Mouse (Mus musculus) erythroblast, adult 5-6 weeks (primary cell): Measurements from ENCODE around the gene Hoxd8. TPM values are rescaled to one million over a fixed set of nuclear protein-coding genes. Genes with fewer than 3 reads are reported as not detected.

ENCODE experiments used
- ATAC-seq: replicated peaks from 2 replicates; pipeline ENCODE4 v1.8.0; 2016; ENCODE audit warnings: moderate number of reproducible peaks, mild to moderate bottlenecking, moderate TSS enrichment, inconsistent platforms; ENCODE audit not compliant: poor library complexity, low FRiP score, severe bottlenecking
- total RNA-seq, 2 experiments: library from RNA; stranded (forward) in 1 of 2; stranded (reverse) in 1 of 2; fragments of 150-400 nt in 1 of 2; fragments of 200-764, 138-1000 nt in 1 of 2; gene quantifications; 2 replicates each; pipeline versions ENCODE4 v1.2.3 to v1.2.4; 2015 to 2017; ENCODE audit warnings: low replicate concordance in 2 of 2

Gene Hoxd8
- total RNA-seq, 2 experiments from 2014 or later: not detected

- ATAC-seq: no peak
Measured at GRCm38 (mm10) chr2:74668370-74669229, 35.8 kb upstream of the Hoxd8 start.

GRCm38 (mm10) chr2:74669230-74669578, 35.2 kb upstream of the Hoxd8 start:
- ATAC-seq: no peak

GRCm38 (mm10) chr2:74669650-74670235, 34.7 kb upstream of the Hoxd8 start:
- ATAC-seq: no peak

DNA sequence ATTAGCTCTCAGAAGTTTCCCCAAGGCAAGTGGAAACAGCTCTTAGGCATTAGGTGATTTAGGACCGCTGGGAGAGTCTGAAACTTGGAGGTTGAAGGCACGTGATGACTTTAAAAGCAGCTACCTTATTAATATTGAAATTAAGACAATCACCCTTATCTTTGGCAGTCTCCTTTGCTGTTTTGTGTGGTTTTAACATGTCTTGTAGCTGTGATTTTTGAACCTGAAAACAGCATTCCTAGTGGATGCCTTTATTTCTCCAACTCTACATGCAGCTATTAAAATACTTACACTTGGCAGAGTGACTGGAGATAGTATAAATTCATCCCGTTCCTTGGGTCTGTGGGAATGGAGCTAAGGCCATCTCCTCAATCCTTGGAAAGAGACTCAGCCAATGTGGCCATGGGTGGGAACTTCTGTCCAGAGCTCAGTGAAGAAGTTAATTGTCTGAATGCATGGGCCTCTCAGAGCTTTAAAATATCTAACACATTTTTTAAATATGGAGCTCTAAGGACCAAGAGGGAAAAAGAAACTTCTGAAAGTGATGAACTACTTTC, 33.7 kb upstream of the Hoxd8 start:
- ATAC-seq: no peak

DNA sequence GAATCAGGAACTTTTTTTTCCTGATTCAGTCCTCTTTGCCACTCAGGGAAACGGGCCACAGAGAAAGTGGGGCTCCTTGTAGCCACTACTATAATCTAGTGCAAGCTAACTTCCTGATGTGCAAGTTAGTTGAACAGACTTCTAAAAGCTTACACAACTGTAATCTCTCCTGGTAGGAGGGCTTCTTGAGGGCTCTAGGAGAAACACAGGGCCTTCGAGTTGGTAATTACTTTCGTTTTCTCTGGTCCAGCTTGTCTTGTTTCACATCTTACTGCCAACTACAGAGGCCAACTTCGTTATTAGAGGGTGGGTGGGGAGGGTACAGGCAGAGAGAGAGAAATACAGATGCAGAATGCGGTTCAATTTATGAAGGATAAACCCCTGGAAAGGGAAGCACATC, 32.6 kb upstream of the Hoxd8 start:
- no peak for ATAC-seq

DNA sequence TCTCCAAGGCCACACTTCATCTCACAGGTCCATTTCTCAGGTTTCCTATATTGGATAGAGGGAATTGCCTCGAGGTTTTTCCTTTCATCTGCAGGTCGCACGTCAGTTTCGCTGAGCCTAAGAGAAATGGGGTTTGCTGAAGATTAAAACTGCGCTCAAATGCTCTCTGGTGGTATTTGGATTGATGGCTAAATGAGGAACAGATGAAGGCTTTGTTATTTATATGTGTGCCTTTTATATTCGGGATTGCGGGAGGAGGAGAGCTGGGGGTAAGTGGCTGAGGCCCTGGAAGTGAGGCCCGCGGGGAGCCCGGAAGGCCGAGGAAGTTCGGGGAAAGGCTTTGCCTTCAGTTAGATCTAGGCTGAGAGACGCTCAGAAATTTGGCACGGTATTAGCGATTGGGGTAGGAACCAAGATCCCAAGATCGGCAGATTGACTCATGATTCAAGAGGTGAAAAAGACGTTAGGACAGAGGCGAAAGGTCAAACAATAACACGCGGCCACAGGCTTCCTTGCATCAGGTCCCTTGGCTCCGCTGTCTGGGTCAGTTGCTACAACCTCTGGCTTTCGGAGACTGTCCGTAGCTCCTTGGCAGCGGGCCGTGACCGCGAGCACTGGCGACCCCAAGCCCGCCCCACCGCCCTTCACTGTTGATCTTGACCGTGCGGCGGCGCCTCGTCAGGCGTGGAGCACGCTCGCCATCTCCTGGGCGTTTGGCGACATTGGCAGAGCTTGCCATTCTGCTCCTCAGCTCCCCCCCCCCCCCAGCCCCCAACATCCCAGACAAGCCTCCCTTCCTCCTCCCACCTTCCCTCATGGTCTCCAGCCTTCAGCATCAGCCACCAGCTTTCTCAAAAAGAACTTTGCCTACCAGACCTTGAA, 31.7 kb upstream of the Hoxd8 start:
- ATAC-seq: no peak

DNA sequence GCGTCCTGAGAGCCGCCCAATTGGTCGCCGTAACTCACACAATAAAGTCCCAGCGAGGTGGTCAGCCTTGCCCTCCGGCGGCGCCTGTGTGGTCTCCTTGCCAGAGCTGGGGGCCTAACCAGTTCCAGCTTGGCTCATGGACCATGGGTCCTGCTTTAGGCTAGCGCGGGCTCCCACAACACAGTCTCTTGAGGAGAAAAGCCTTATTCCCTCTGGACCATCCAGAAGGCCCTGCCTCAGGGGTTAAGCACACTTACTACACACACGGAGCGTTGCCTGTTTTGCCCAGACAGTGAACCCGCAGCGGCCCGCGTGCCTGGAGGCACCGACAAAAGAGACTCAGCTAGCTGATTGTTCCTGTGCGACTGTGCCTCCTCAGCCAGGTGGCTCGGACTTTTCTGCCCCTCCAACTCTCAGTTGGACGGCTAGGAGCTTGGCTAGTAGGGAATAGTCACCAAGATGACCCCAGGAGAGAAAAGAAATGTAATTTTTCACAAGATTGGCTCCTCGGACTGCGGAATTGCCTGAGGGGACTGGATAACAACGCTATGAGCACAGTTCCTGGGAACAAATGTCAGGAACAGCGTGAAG, 30.5 kb upstream of the Hoxd8 start:
- no peak for ATAC-seq

DNA sequence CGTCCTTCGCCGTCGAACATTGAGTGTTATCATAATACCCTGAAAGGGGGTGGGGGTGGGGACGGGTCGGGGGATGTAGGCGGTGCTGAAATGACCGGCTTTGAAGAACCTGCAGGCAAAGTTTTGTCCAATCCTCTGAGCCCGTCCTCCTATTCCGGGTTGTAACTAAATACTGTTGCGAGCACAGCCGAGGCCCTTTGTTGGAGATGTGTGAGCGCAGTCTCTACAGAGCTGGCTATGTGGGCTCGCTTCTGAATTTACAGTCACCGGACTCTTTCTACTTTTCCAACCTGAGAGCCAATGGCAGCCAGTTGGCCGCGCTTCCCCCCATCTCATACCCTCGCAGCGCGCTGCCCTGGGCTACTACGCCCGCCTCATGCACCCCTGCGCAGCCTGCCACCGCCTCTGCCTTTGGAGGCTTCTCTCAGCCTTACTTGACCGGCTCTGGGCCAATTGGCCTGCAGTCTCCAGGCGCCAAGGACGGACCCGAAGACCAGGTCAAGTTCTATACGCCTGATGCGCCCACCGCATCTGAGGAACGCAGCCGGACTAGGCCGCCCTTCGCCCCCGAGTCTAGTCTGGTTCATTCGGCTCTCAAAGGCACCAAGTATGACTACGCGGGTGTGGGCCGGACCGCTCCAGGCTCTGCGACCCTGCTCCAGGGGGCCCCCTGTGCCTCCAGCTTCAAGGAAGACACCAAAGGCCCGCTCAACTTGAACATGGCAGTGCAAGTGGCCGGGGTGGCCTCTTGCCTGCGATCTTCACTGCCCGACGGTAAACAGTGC, 29.3 kb upstream of the Hoxd8 start, which contains the start of gene Hoxd12:
TSS of gene Hoxd12 (plus strand) at position 133 of the 785 bp plus-strand sequence.
- ATAC-seq: no peak

DNA sequence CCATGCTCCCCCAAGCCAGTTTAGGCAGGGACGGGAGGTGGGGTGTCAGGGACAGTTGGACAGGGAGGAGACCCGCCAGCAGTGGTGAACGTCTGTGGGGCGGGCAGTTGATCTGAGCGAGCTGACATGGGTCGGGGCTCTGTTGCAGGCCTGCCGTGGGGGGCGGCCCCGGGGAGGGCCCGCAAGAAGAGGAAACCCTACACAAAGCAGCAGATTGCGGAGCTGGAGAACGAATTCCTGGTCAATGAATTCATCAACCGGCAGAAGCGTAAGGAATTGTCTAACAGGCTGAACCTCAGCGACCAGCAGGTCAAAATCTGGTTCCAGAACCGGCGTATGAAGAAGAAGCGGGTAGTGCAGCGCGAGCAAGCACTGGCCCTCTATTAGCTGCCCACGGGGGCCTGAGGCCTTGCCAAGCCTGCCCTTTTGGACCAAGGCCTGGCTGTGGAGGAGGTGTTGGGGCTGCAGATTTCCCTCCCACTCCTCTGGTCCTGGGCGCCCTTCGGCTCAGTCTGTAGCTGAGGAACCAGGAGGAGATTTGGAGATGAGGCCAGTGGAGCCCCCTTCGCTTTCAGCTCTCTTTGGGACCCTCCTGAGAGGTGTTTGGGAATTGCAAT, 28.6 kb upstream of the Hoxd8 start:
- ATAC-seq: no peak

- no peak for ATAC-seq
Measured at GRCm38 (mm10) chr2:74676376-74677052, 27.9 kb upstream of the Hoxd8 start.

DNA sequence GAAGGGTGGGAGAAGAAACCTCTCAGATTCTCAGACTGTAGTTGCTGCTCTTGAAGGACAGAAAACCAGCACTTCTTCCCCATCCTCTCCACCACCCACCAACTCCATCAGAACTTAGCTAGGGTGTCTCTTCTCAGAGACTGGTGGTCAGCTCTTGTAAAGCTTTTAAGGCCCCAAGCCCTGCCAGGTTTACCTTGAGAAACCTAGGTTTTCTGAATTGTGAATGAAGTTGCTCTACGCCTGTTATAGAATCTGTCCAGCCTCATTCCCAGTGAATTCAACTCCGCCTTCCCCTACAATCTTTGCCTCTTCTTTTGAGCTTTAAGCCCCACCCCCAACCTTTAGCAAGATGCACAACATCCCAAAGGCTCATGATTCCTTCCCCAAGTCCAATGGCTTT, 27.3 kb upstream of the Hoxd8 start:
- ATAC-seq: no peak

DNA sequence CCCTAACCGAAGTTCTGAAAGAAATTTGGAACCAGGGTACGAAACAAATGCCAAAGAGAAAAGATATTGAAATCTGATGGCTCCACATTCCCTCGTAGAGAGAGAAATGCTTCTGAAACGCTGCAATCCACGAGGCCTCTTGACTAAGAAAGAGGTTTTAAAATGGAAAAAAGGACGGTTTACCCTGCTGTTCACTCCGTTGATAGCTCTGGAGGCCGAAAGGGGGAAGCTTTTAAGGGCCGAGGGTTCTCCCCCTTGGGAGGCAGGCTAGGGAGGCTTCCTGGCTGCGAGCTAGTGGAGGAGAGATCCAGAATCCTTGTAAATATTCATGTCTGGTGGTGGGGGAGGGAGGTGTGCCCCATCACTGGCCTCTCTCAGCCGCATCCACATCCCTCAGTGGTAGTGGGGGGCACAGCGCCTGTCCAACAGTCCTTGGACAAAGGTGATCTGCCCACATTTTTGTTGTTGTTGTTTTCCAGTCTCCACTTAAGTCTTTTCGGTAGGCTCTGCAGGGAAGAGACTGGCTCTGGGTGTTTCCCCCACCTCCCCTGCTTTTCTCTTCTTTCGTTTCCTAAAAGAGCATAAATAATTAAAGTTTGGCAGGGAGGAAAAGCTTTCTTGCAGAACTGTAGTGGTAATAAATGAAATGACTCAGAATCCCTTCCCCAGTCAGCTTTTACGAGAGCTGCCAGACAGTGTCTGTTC, 25.4 kb upstream of the Hoxd8 start, which contains the start of gene Hoxd11:
TSS of gene Hoxd11 (plus strand) at position 667 of the 705 bp plus-strand sequence.
- ATAC-seq: no peak

- ATAC-seq: no peak
Measured at GRCm38 (mm10) chr2:74679596-74679971, 24.8 kb upstream of the Hoxd8 start.

- ATAC-seq: no peak
Measured at GRCm38 (mm10) chr2:74679980-74680379, 24.4 kb upstream of the Hoxd8 start.

DNA sequence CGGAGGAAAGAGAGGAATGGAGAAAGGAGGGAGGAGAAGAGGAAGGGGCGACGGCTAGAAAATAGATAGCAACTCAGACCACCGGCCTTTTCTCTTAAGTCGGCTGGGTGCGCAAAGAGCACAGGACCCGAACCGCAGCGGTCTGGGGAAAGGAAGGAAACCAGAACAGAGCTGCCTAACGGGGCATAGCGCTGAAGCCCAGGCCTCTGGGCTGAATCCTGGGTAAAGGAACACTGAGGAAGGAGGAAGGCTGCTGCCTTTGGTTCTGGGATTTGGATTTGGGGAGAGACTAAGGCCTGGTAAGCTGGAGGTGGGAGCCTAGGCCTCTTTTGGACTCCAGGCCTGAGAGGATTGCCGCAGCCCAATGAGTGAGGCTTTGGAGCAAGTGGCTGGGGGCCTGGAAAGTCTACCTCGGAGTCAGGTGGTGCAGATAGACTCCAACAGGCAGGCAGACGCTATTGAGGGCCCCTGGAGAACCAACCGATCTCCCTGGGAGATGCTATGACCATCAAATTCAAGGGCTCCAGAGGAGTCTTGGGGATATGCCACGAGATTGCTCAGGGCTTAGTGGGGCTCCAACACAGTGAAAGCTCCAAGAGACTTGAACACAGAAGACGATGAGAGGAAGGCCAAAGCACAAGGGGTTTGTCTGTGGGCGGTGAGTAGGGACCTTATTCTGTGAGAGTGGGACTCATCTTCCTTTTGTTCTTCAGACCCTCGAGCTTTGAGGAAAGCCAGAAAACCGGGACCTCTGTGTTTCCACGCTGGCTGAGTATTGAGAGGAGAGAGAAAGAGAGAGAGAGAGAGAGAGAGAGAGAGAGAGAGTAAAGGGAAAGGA, 23.6 kb upstream of the Hoxd8 start:
- ATAC-seq: no peak
